Mouse (Mus musculus): ENCODE measurements around the gene Gtf3c2. TPM values are rescaled to one million over a fixed set of nuclear protein-coding genes. Genes with fewer than 3 reads are reported as not detected.
"Not testable (repeated sequence)": the region's sequence is repeated elsewhere in the genome, so short reads cannot be mapped to it uniquely, and the experiment has no call there.

The Gtf3c2 gene
- polyA plus RNA-seq, 1 experiment from 2014 or later, result 55.5 TPM

GRCm38 (mm10) chr5:31218294-31218693, 38.4 kb upstream of the Gtf3c2 start:
- no peak for ATAC-seq (ENCODE audit: low read depth)
- Histone ChIP-seq H3K4me3 (ENCODE audit: low read depth, low read length) (no peak overlapping the region), H3K9ac (replicated peaks; ENCODE audit: low read depth, low read length) (no peak overlapping the region), H3K4me1 (ENCODE audit: control insufficient read depth, insufficient read depth, low read length) (peaks cover 7% of the 10 kb centered on the region; the same call in 1 of the 2 replicates), H3K36me3 (ENCODE audit: control insufficient read depth, insufficient read depth, low read length) (no peaks in the 10 kb centered on the region), H3K9me3 (ENCODE audit: control insufficient read depth, low read length) (no peaks in the 10 kb centered on the region), H3K27me3 (ENCODE audit: control insufficient read depth, insufficient read depth, low read length) (no peaks in the 10 kb centered on the region), H3K27ac (ENCODE audit: low read depth, low read length) (no peak overlapping the region), H3K4me2 (ENCODE audit: low read depth, low read length) (no peak overlapping the region; the same call in 1 of the 2 replicates)
- WGBS, result 59% methylated on average over 7 of the region's 7 CpGs

GRCm38 (mm10) chr5:31216554-31216953, 36.6 kb upstream of the Gtf3c2 start:
- H3K36me3 ChIP-seq (ENCODE audit: control insufficient read depth, insufficient read depth, low read length); H3K27ac ChIP-seq (ENCODE audit: low read depth, low read length); H3K4me2 ChIP-seq (ENCODE audit: low read depth, low read length); H3K9ac ChIP-seq (replicated peaks; ENCODE audit: low read depth, low read length); H3K27me3 ChIP-seq (ENCODE audit: control insufficient read depth, insufficient read depth, low read length); H3K4me3 ChIP-seq (ENCODE audit: low read depth, low read length); H3K4me1 ChIP-seq (ENCODE audit: control insufficient read depth, insufficient read depth, low read length); H3K9me3 ChIP-seq (ENCODE audit: control insufficient read depth, low read length); ATAC-seq (ENCODE audit: low read depth): not testable (repeated sequence)
- WGBS, result 93% methylated on average over 6 of the region's 6 CpGs

- Histone ChIP-seq H3K27me3 (ENCODE audit: control insufficient read depth, insufficient read depth, low read length) (no peaks in the 10 kb centered on the region), H3K9me3 (ENCODE audit: control insufficient read depth, low read length) (peaks cover 5% of the 10 kb centered on the region), H3K36me3 (ENCODE audit: control insufficient read depth, insufficient read depth, low read length) (peaks cover 39% of the 10 kb centered on the region), H3K4me1 (ENCODE audit: control insufficient read depth, insufficient read depth, low read length) (peaks cover 18% of the 10 kb centered on the region; the same call in 1 of the 2 replicates), H3K27ac (ENCODE audit: low read depth, low read length) (no peak overlapping the region), H3K4me3 (ENCODE audit: low read depth, low read length) (no peak overlapping the region), H3K4me2 (ENCODE audit: low read depth, low read length) (no peak overlapping the region), H3K9ac (replicated peaks; ENCODE audit: low read depth, low read length) (no peak overlapping the region)
- ATAC-seq (ENCODE audit: low read depth), result no peak
- 96% methylated on average over 6 of the region's 6 CpGs for WGBS
Observed at GRCm38 (mm10) chr5:31204421-31204820, 24.5 kb upstream of the Gtf3c2 start.

GRCm38 (mm10) chr5:31203866-31204265, 23.9 kb upstream of the Gtf3c2 start:
- no peak overlapping the region for H3K27ac ChIP-seq (ENCODE audit: low read depth, low read length)
- no peaks in the 10 kb centered on the region for H3K27me3 ChIP-seq (ENCODE audit: control insufficient read depth, insufficient read depth, low read length)
- peaks cover 45% of the 10 kb centered on the region for H3K36me3 ChIP-seq (ENCODE audit: control insufficient read depth, insufficient read depth, low read length)
- no peak overlapping the region for H3K4me2 ChIP-seq (ENCODE audit: low read depth, low read length)
- ATAC-seq (ENCODE audit: low read depth), result no peak
- 90% methylated on average over 2 of the region's 2 CpGs for WGBS
- peaks cover 18% of the 10 kb centered on the region; the same call in 1 of the 2 replicates for H3K4me1 ChIP-seq (ENCODE audit: control insufficient read depth, insufficient read depth, low read length)
- no peak overlapping the region for H3K9ac ChIP-seq (replicated peaks; ENCODE audit: low read depth, low read length)
- H3K9me3 ChIP-seq (ENCODE audit: control insufficient read depth, low read length), result peaks cover 5% of the 10 kb centered on the region
- no peak overlapping the region for H3K4me3 ChIP-seq (ENCODE audit: low read depth, low read length)

GRCm38 (mm10) chr5:31202933-31203332, 23.0 kb upstream of the Gtf3c2 start:
- Histone ChIP-seq H3K4me3 (ENCODE audit: low read depth, low read length) (peak overlapping the region; percentile 80), H3K9ac (replicated peaks; ENCODE audit: low read depth, low read length) (peak overlapping the region; percentile 84; the same call in 1 of the 2 replicates)
- WGBS, result 82% methylated on average over 7 of the region's 7 CpGs

GRCm38 (mm10) chr5:31201742-31202590, 22.0 kb upstream of the Gtf3c2 start, which contains the start of gene Zfp513:
Zfp513 (minus strand) TSS chr5:31202303.
- H3K4me3 ChIP-seq (ENCODE audit: low read depth, low read length), result peak within 1 kb of the TSS; percentile 80
- peak; percentile 97 for ATAC-seq (ENCODE audit: low read depth)
- peaks cover 18% of the 10 kb centered on the region; the same call in 1 of the 2 replicates for H3K4me1 ChIP-seq (ENCODE audit: control insufficient read depth, insufficient read depth, low read length)
- H3K27me3 ChIP-seq (ENCODE audit: control insufficient read depth, insufficient read depth, low read length), result no peaks in the 10 kb centered on the region
- H3K27ac ChIP-seq (ENCODE audit: low read depth, low read length), result peak within 1 kb of the TSS; percentile 84
- peaks cover 5% of the 10 kb centered on the region for H3K9me3 ChIP-seq (ENCODE audit: control insufficient read depth, low read length)
- peak within 1 kb of the TSS; percentile 84 for H3K9ac ChIP-seq (replicated peaks; ENCODE audit: low read depth, low read length)
- WGBS, result under 1% methylated on average over 52 of the region's 53 CpGs
- peaks cover 61% of the 10 kb centered on the region for H3K36me3 ChIP-seq (ENCODE audit: control insufficient read depth, insufficient read depth, low read length)
- peak within 1 kb of the TSS; percentile 84 for H3K4me2 ChIP-seq (ENCODE audit: low read depth, low read length)

More at GRCm38 (mm10) chr5:31202933-31203332, 23.0 kb upstream of the Gtf3c2 start:
- peaks cover 5% of the 10 kb centered on the region for H3K9me3 ChIP-seq (ENCODE audit: control insufficient read depth, low read length)
- H3K36me3 ChIP-seq (ENCODE audit: control insufficient read depth, insufficient read depth, low read length), result peaks cover 54% of the 10 kb centered on the region
- H3K4me1 ChIP-seq (ENCODE audit: control insufficient read depth, insufficient read depth, low read length), result peaks cover 18% of the 10 kb centered on the region; the same call in 1 of the 2 replicates
- H3K27me3 ChIP-seq (ENCODE audit: control insufficient read depth, insufficient read depth, low read length), result no peaks in the 10 kb centered on the region
- no peak for ATAC-seq (ENCODE audit: low read depth)
- peak overlapping the region; percentile 69 for H3K4me2 ChIP-seq (ENCODE audit: low read depth, low read length)
- 0 out of 2 replicates have a peak overlapping the region, but pooled peaks have one; percentile 75 for H3K27ac ChIP-seq (ENCODE audit: low read depth, low read length)

- Histone ChIP-seq H3K9ac (replicated peaks; ENCODE audit: low read depth, low read length) (peak overlapping the region; percentile 84), H3K36me3 (ENCODE audit: control insufficient read depth, insufficient read depth, low read length) (peaks cover 65% of the 10 kb centered on the region), H3K4me3 (ENCODE audit: low read depth, low read length) (peak overlapping the region; percentile 80), H3K27ac (ENCODE audit: low read depth, low read length) (peak overlapping the region; percentile 84; the same call in 1 of the 2 replicates), H3K4me2 (ENCODE audit: low read depth, low read length) (peak overlapping the region; percentile 84), H3K4me1 (ENCODE audit: control insufficient read depth, insufficient read depth, low read length) (peaks cover 18% of the 10 kb centered on the region; the same call in 1 of the 2 replicates), H3K9me3 (ENCODE audit: control insufficient read depth, low read length) (peaks cover 5% of the 10 kb centered on the region), H3K27me3 (ENCODE audit: control insufficient read depth, insufficient read depth, low read length) (no peaks in the 10 kb centered on the region)
- ATAC-seq (ENCODE audit: low read depth), result no peak
- WGBS, result 22% methylated on average over 13 of the region's 13 CpGs
Observed at GRCm38 (mm10) chr5:31201042-31201741, 21.2 kb upstream of the Gtf3c2 start.

GRCm38 (mm10) chr5:31200327-31200768, 20.4 kb upstream of the Gtf3c2 start:
- H3K36me3 ChIP-seq (ENCODE audit: control insufficient read depth, insufficient read depth, low read length), result peaks cover 67% of the 10 kb centered on the region
- peak overlapping the region; percentile 11; the same call in 1 of the 2 replicates for H3K4me3 ChIP-seq (ENCODE audit: low read depth, low read length)
- peaks cover 18% of the 10 kb centered on the region; the same call in 1 of the 2 replicates for H3K4me1 ChIP-seq (ENCODE audit: control insufficient read depth, insufficient read depth, low read length)
- peaks cover 5% of the 10 kb centered on the region for H3K9me3 ChIP-seq (ENCODE audit: control insufficient read depth, low read length)
- 0 out of 2 replicates have a peak overlapping the region, but pooled peaks have one; percentile 28 for H3K27ac ChIP-seq (ENCODE audit: low read depth, low read length)
- H3K4me2 ChIP-seq (ENCODE audit: low read depth, low read length), result peak overlapping the region; percentile 84
- no peaks in the 10 kb centered on the region for H3K27me3 ChIP-seq (ENCODE audit: control insufficient read depth, insufficient read depth, low read length)
- ATAC-seq (ENCODE audit: low read depth), result no peak
- no peak overlapping the region for H3K9ac ChIP-seq (replicated peaks; ENCODE audit: low read depth, low read length)
- WGBS, result 90% methylated on average over 27 of the region's 27 CpGs

Data from neural tube, embryonic 14.5 days (tissue).